Mouse (Mus musculus): ENCODE measurements at regions not wholly inside any gene's neighbourhood (a gene's known extent, or its start where the extent isn't known, plus 50 kb on each side); places are given as distances from the start of the nearest gene placed in this dataset.

DNA sequence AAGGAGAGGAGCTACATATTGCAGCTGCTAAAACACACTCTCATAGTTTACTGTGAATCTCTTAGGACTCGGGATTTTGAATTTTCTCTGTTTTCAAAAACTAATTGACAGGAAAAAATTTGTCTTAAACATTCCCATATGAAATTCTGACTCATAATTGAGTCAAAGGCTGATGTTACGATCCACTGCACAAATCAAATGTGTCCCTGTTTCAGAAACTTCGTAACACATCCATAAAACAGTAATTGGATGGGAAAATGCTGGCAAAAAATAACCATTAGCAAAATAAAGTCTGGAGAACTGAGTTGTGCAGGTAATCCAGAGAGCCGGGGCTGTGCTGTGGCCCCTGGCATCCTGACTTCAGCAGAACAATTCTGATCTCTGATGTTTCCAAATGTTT is 79.1 kb upstream of the 1700024P04Rik start:
- no peak overlapping the region for H3K9ac ChIP-seq (replicated peaks; ENCODE audit: low read length)
- no peak overlapping the region for H3K4me2 ChIP-seq (replicated peaks; ENCODE audit: low read depth, low read length)
- H3K9me3 ChIP-seq (ENCODE audit: low read length), result no peaks in the 10 kb centered on the region
- no peaks in the 10 kb centered on the region for H3K36me3 ChIP-seq (ENCODE audit: insufficient read depth, low read length)
- no peak overlapping the region for H3K27ac ChIP-seq (ENCODE audit: low read length)
- 63% methylated on average over 4 of the region's 4 CpGs for WGBS
- ATAC-seq (ENCODE audit: low FRiP score, low TSS enrichment), result no peak
- no peak overlapping the region for H3K4me3 ChIP-seq (ENCODE audit: low read length)
- H3K27me3 ChIP-seq (ENCODE audit: insufficient read depth, low read length), result no peaks in the 10 kb centered on the region
- H3K4me1 ChIP-seq (ENCODE audit: insufficient read depth, low read length), result peaks cover 6% of the 10 kb centered on the region

DNA sequence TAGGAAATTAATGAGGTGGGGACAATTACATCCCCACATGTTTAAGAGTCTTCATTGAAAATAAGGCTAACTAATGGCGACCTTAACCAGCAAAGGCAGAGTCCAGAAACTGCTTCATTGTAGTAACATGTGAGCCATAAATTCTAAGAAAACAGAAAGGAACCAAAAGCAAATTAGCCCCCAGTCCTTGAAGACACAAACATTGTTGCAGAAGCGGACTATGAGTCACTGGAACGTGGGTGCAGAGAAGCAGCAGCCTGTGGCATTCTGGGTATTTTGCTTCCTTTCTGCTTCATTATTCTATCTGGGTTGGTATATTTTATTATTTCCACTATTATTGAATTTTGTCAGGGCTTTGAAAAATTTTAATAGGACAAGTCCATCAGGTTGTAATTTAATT is 78.6 kb upstream of the 1700024P04Rik start:
- H3K9me3 ChIP-seq (ENCODE audit: low read length), result no peaks in the 10 kb centered on the region
- 21% methylated on average over 3 of the region's 3 CpGs for WGBS
- H3K36me3 ChIP-seq (ENCODE audit: insufficient read depth, low read length), result no peaks in the 10 kb centered on the region
- no peak overlapping the region for H3K4me2 ChIP-seq (replicated peaks; ENCODE audit: low read depth, low read length)
- H3K27me3 ChIP-seq (ENCODE audit: insufficient read depth, low read length), result no peaks in the 10 kb centered on the region
- peak overlapping the region; percentile 11; the same call in 1 of the 2 replicates for H3K27ac ChIP-seq (ENCODE audit: low read length)
- H3K9ac ChIP-seq (replicated peaks; ENCODE audit: low read length), result no peak overlapping the region
- H3K4me3 ChIP-seq (ENCODE audit: low read length), result no peak overlapping the region
- peaks cover 6% of the 10 kb centered on the region for H3K4me1 ChIP-seq (ENCODE audit: insufficient read depth, low read length)
- no peak for ATAC-seq (ENCODE audit: low FRiP score, low TSS enrichment)

DNA sequence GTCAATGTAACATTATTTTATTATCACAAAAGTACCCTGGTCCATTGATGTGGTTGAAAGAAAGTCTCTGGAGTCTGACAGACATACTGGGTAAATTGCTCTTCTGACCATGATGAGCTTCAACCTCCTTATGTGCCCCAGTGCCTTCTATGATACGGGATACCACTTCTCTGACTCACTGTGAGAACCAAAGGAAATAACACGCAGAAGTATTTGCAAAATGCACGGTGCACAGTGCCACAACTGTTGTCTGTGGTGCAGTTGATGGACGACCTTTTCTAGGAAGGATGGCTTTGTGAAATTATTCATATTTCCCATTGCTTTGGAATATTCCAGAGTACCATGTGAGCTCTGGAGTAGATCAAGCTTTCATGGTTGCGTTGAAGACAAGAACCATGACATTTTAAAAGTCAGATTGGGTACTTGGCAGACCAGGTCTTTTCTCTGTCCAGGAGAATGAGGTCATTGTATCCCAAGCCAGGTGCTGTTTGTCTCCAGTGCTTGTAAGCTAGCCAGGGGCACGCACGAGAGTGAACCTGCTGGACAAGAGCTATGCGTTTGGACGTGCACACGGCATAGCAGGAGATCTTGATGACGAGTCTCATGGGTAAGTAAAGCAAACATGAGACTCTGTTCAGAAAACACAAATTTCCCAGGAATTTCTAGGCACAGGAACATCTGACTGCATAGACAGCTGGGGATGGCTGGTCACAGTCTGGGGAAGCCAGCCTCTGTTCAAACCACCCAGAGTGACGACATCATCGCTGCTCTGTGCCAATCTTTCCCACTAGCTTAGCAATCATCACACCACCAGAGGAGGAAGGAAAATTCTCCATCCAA is 74.0 kb upstream of the 1700024P04Rik start:
- H3K27ac ChIP-seq (ENCODE audit: low read length), result no peak overlapping the region
- H3K27me3 ChIP-seq (ENCODE audit: insufficient read depth, low read length), result no peaks in the 10 kb centered on the region
- H3K9me3 ChIP-seq (ENCODE audit: low read length), result no peaks in the 10 kb centered on the region
- WGBS, result 78% methylated on average over 13 of the region's 13 CpGs
- H3K4me3 ChIP-seq (ENCODE audit: low read length), result no peak overlapping the region
- no peak overlapping the region for H3K4me2 ChIP-seq (replicated peaks; ENCODE audit: low read depth, low read length)
- H3K4me1 ChIP-seq (ENCODE audit: insufficient read depth, low read length), result peaks cover 14% of the 10 kb centered on the region
- no peak for ATAC-seq (ENCODE audit: low FRiP score, low TSS enrichment)
- no peak overlapping the region for H3K9ac ChIP-seq (replicated peaks; ENCODE audit: low read length)
- no peaks in the 10 kb centered on the region for H3K36me3 ChIP-seq (ENCODE audit: insufficient read depth, low read length)

DNA sequence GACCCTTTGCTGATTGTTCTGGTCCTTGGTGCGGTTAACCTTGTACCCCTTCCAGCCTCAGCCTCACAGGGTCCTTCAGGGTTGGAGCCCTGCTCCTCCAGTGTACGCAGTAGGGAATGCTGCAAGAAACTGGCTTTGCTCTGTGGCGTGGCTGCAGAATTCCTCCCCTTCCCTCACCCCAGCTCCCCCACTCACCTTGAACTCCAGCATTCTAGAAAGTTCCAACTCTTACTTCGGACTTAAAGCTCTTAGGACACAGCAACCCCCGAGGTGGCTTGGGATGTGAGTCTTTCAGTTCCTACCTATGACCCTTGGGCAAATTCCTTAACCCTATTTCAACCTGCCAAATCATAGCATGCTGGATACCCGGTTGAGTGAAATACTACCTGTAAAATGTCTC is 73.3 kb upstream of the 1700024P04Rik start:
- Histone ChIP-seq H3K27me3 (ENCODE audit: insufficient read depth, low read length) (no peaks in the 10 kb centered on the region), H3K4me1 (ENCODE audit: insufficient read depth, low read length) (peaks cover 10% of the 10 kb centered on the region), H3K4me2 (replicated peaks; ENCODE audit: low read depth, low read length) (no peak overlapping the region), H3K9ac (replicated peaks; ENCODE audit: low read length) (no peak overlapping the region), H3K27ac (ENCODE audit: low read length) (no peak overlapping the region), H3K36me3 (ENCODE audit: insufficient read depth, low read length) (no peaks in the 10 kb centered on the region), H3K9me3 (ENCODE audit: low read length) (no peaks in the 10 kb centered on the region), H3K4me3 (ENCODE audit: low read length) (no peak overlapping the region)
- WGBS, result 79% methylated on average over 6 of the region's 6 CpGs
- ATAC-seq (ENCODE audit: low FRiP score, low TSS enrichment), result no peak

DNA sequence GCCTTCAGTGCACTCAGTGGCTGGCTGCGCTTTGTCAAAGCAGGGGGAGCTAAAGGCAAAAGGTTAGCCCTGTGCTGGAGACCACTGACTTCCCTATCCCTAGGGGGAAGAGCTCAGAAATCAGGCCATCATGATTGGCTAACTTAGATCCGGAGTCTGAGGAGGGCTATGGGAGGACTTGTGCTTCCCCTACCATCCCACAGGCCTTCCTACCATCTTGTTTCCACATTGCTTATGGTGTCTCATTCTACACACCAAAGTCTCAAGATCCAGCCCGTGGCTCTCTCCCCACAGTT is 72.9 kb upstream of the 1700024P04Rik start:
- no peak overlapping the region for H3K9ac ChIP-seq (replicated peaks; ENCODE audit: low read length)
- no peak overlapping the region for H3K4me2 ChIP-seq (replicated peaks; ENCODE audit: low read depth, low read length)
- ATAC-seq (ENCODE audit: low FRiP score, low TSS enrichment), result no peak
- H3K27me3 ChIP-seq (ENCODE audit: insufficient read depth, low read length), result no peaks in the 10 kb centered on the region
- no peaks in the 10 kb centered on the region for H3K9me3 ChIP-seq (ENCODE audit: low read length)
- no peak overlapping the region for H3K27ac ChIP-seq (ENCODE audit: low read length)
- H3K36me3 ChIP-seq (ENCODE audit: insufficient read depth, low read length), result no peaks in the 10 kb centered on the region
- H3K4me1 ChIP-seq (ENCODE audit: insufficient read depth, low read length), result peaks cover 7% of the 10 kb centered on the region; the same call in 1 of the 2 replicates
- no peak overlapping the region for H3K4me3 ChIP-seq (ENCODE audit: low read length)
- 78% methylated on average over 3 of the region's 3 CpGs for WGBS

DNA sequence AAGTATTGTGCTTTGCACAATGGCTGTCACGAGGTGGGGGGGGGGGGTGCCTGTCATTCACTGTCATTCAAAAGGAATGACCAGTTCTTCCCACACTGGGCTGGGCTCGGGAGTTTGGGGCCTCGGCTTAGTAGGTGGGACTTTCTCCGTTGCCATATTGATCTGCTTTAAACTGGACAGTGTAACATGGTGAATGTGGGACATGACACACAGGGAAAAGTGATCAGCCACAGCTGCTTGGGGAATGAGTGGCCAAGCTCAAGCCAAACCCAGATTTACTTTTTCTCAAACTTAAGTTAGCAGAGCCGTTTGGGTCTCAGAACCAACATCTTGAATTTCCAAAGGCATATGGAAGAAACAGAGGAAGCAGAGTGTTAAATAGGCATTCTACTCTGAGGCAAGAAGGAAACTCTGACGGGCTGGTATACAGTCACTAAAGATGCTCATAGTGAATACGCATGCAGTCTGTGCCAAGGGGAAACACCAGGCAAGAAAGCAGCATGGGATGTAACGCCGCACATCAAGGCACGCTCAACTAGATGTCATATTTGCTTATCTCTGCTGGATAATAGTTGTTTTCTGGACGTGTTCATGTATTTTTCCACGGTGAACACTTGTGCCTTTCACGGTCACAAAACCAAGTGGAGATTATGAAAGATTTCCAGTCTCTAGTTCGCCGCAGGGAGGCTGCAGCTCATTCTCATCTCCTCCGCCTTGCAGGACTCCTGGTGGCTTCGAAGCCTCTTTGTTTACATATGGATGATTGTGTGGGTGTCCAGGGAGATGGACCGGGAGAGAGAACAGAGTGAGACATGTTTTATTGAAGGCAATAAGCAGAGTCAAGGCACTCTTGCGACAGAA is 72.3 kb upstream of the 1700024P04Rik start:
- Histone ChIP-seq H3K4me1 (ENCODE audit: insufficient read depth, low read length) (peaks cover 7% of the 10 kb centered on the region; the same call in 1 of the 2 replicates), H3K27ac (ENCODE audit: low read length) (no peak overlapping the region), H3K27me3 (ENCODE audit: insufficient read depth, low read length) (no peaks in the 10 kb centered on the region), H3K4me2 (replicated peaks; ENCODE audit: low read depth, low read length) (no peak overlapping the region), H3K9me3 (ENCODE audit: low read length) (no peaks in the 10 kb centered on the region), H3K9ac (replicated peaks; ENCODE audit: low read length) (no peak overlapping the region), H3K36me3 (ENCODE audit: insufficient read depth, low read length) (no peaks in the 10 kb centered on the region), H3K4me3 (ENCODE audit: low read length) (no peak overlapping the region)
- 69% methylated on average over 19 of the region's 19 CpGs for WGBS
- ATAC-seq (ENCODE audit: low FRiP score, low TSS enrichment), result no peak

DNA sequence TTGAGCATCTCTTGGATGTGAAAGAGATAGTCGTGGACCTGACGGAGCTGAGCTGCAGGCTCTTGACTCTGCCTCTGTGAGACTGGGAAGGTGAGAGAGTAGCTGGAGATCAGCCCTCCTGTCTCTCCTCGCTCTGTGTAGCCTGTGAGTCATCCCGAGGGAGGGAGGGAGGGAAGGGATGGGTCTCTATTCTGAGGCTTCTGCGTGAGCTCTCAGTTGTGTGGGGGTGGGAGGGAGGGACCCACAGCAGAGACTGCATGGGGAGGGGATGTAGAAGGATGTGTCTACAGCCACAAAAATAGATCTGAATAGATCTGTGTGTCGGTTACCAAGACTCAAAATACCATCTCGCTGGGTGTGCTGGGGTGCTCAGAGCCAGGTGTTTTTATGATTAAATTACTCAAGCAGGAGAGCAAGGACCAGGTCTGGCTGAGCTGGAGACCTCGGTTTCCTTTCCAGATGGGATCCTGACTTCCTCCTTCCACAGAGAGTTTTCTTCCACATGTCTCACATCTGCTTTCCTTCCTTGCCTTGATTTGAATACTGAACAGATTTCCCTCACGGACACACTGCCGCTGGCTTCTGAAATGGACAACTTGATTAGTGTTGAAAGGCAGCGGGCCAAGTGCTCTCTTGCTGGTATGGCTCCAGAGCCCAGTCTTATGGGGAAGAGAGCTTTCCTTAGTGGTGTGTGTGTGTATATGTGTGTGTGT is 71.4 kb upstream of the 1700024P04Rik start:
- Histone ChIP-seq H3K36me3 (ENCODE audit: insufficient read depth, low read length) (no peaks in the 10 kb centered on the region), H3K27me3 (ENCODE audit: insufficient read depth, low read length) (no peaks in the 10 kb centered on the region), H3K27ac (ENCODE audit: low read length) (no peak overlapping the region), H3K4me2 (replicated peaks; ENCODE audit: low read depth, low read length) (no peak overlapping the region), H3K4me3 (ENCODE audit: low read length) (no peak overlapping the region), H3K9me3 (ENCODE audit: low read length) (no peaks in the 10 kb centered on the region), H3K9ac (replicated peaks; ENCODE audit: low read length) (no peak overlapping the region), H3K4me1 (ENCODE audit: insufficient read depth, low read length) (peaks cover 7% of the 10 kb centered on the region; the same call in 1 of the 2 replicates)
- peak; percentile 57; the same call in 1 of the 2 replicates for ATAC-seq (ENCODE audit: low FRiP score, low TSS enrichment)
- 42% methylated on average over 10 of the region's 11 CpGs for WGBS

DNA sequence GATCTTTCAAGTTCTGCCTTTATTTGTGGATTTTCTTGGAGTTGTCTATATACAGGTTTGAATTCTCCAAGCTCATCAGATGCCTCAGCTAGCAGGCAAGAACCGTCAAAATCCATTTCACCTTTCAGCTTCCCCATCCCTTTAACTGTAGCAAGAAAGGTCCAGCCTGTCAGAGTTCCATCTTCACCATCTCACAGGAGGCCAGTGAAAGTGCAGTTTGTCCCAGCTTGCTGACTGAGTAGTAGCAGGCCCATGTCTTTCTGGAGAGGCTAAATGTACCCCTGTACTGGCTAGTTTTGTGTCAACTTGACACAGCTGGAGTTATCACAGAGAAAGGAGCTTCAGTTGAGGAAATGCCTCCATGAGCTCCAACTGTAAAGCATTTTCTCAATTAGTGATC is 67.7 kb upstream of the 1700024P04Rik start:
- Histone ChIP-seq H3K9me3 (ENCODE audit: low read length) (no peaks in the 10 kb centered on the region), H3K36me3 (ENCODE audit: insufficient read depth, low read length) (no peaks in the 10 kb centered on the region), H3K4me1 (ENCODE audit: insufficient read depth, low read length) (peaks cover 7% of the 10 kb centered on the region; the same call in 1 of the 2 replicates), H3K9ac (replicated peaks; ENCODE audit: low read length) (no peak overlapping the region), H3K27me3 (ENCODE audit: insufficient read depth, low read length) (no peaks in the 10 kb centered on the region), H3K4me2 (replicated peaks; ENCODE audit: low read depth, low read length) (no peak overlapping the region), H3K4me3 (ENCODE audit: low read length) (no peak overlapping the region), H3K27ac (ENCODE audit: low read length) (no peak overlapping the region)
- no peak for ATAC-seq (ENCODE audit: low FRiP score, low TSS enrichment)
- WGBS, result 90% methylated on average over 1 of the region's 1 CpGs

DNA sequence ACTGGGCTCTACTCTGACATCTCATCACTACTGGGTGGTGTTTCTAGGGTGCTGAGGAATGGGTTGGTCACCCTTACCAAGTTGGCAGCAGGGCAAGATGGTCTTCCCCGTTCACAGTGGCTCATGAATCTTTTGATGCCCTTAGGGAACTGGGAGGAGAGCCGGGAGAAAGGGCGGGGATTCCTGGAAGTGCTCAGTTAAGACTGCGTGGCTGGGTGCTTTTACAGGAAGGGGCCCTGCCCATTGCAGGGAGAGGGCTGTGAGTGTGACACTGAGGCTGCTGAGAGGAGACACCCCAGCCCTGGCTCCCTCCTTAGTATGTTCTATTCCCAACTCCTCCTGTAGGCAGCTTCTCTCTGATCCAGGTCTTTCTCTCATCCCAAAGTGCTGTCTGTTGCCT is 65.3 kb upstream of the 1700024P04Rik start:
- 24% methylated on average over 4 of the region's 4 CpGs for WGBS
- Histone ChIP-seq H3K27me3 (ENCODE audit: insufficient read depth, low read length) (no peaks in the 10 kb centered on the region), H3K4me2 (replicated peaks; ENCODE audit: low read depth, low read length) (no peak overlapping the region), H3K36me3 (ENCODE audit: insufficient read depth, low read length) (no peaks in the 10 kb centered on the region), H3K4me3 (ENCODE audit: low read length) (no peak overlapping the region), H3K9ac (replicated peaks; ENCODE audit: low read length) (no peak overlapping the region), H3K4me1 (ENCODE audit: insufficient read depth, low read length) (peaks cover 5% of the 10 kb centered on the region; the same call in 1 of the 2 replicates), H3K27ac (ENCODE audit: low read length) (peak overlapping the region; percentile 52; the same call in 1 of the 2 replicates), H3K9me3 (ENCODE audit: low read length) (no peaks in the 10 kb centered on the region)
- ATAC-seq (ENCODE audit: low FRiP score, low TSS enrichment), result no peak

All from kidney, embryonic 16.5 days (tissue).